Mouse (Mus musculus): ENCODE measurements around the gene Trdmt1.

- TF ChIP-seq CTCF (IDR thresholded peaks at IDR 0.05; ENCODE audit: borderline replicate concordance, insufficient read depth, low read depth, low read length) (no peak), POLR2A (IDR thresholded peaks at IDR 0.05; ENCODE audit: borderline replicate concordance, insufficient read depth, low read length) (no peak)
These were observed 4.6 kb downstream of the Trdmt1 start for GRCm38 (mm10) chr2:13539860-13540259.

Measured in cerebellum, adult 2 months (tissue).